Mouse (Mus musculus): ENCODE measurements around the gene Gm28048.

DNA sequence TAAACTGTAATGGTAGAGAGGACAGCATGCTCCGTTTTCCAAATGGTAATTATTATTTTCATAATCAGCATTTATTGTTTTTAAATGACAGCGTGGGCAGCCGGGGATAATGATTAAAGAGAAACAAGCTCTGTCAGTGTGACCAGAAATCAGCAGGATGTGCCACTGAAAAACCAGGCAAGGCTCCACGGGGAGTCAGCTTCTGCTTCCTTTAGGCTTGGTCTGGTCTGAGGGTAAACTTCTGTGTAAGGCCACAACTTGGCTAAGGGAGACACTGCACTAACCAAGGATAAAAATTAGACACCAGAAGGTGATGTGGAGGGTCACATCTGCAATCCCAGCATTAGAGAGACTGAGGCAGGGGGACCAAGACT, 109.6 kb downstream of the Gm28048 start:
- no peak for TF ChIP-seq CTCF (IDR thresholded peaks at IDR 0.05; ENCODE audit: low read depth, low read length)
- no peak for TF ChIP-seq POLR2A (IDR thresholded peaks at IDR 0.05; ENCODE audit: borderline replicate concordance, low read depth, low read length)
